ENCODE assay signal across 16 mouse cellular contexts in genomic region chr17:48608315-48608714, GRCm38 (mm10).
"Had no signal": no experiment of that assay in that cellular context is flagged by ENCODE, and none has a peak within 500 bp of the region (broad histone marks: within the 10 kb centered on the region; RNA-seq: fewer than 3 reads in every experiment).

No protein-coding gene starts in this region.

- H3K36me3 ChIP-seq: neural tube, embryonic 13.5 days; neural tube, embryonic 15.5 days; stomach, embryonic 15.5 days had no signal

- H3K9ac ChIP-seq: neural tube, embryonic 13.5 days; neural tube, embryonic 15.5 days; stomach, embryonic 15.5 days had no signal

- H3K27me3 ChIP-seq: neural tube, embryonic 13.5 days; stomach, embryonic 15.5 days had no signal

- H3K9me3 ChIP-seq: neural tube, embryonic 13.5 days; neural tube, embryonic 15.5 days; stomach, embryonic 15.5 days had no signal

- H3K4me1 ChIP-seq: stomach, embryonic 15.5 days had no signal

- DNase-seq: retina, postnatal 1 day; right cerebral cortex, adult 18-20 months; right cerebral cortex, postnatal 14 days; right cerebral cortex, postnatal 25 days; right cerebral cortex, postnatal 4 days; spleen, adult 18-20 months; thymus, adult 18-20 months; thymus, adult 2 months; thymus, postnatal 14 days; thymus, postnatal 25 days; thymus, postnatal 36 days; thymus, postnatal 4 days had no signal

- H3K4me2 ChIP-seq: neural tube, embryonic 13.5 days; neural tube, embryonic 15.5 days; stomach, embryonic 15.5 days had no signal

- H3K27ac ChIP-seq: neural tube, embryonic 13.5 days; neural tube, embryonic 15.5 days; stomach, embryonic 15.5 days; stomach, postnatal 0 days had no signal

- H3K4me3 ChIP-seq: neural tube, embryonic 13.5 days; neural tube, embryonic 15.5 days; stomach, embryonic 15.5 days had no signal
